Mouse (Mus musculus) lung, postnatal 0 days (tissue): Measurements from ENCODE around the gene Cfap161.

Source experiments
- CTCF ChIP-seq: IDR thresholded peaks from 2 replicates; pipeline ENCODE4 v1.5.1; 2016; ENCODE audit warnings: antibody characterized with exemption, mild to moderate bottlenecking
- EP300 ChIP-seq: IDR thresholded peaks from 2 replicates; pipeline ENCODE4 v1.6.1; 2016; ENCODE audit warnings: antibody characterized with exemption, mild to moderate bottlenecking, control low read depth

- TF ChIP-seq CTCF (no peak), EP300 (no peak)
Measured at GRCm38 (mm10) chr7:83742026-83742425, 52.7 kb downstream of the Cfap161 start.
